Mouse (Mus musculus) heart, postnatal 4 days (tissue): ENCODE results near the gene H2-T22. TPM values are rescaled to one million over a fixed set of nuclear protein-coding genes. Genes with fewer than 3 reads are reported as not detected.
"Not testable (repeated sequence)": the region's sequence is repeated elsewhere in the genome, so short reads cannot be mapped to it uniquely, and the experiment has no call there.

Experiments
- DNase-seq: peaks from one replicate; pipeline ENCODE4 v3.0.0; 2021
- total RNA-seq, 2 experiments: library from RNA; stranded (reverse); gene quantifications; 2 replicates each; pipeline ENCODE4 v1.2.3; 2021

H2-T22 gene
- total RNA-seq: 1 to 10 TPM; 7.9 to 9.3 TPM

DNA sequence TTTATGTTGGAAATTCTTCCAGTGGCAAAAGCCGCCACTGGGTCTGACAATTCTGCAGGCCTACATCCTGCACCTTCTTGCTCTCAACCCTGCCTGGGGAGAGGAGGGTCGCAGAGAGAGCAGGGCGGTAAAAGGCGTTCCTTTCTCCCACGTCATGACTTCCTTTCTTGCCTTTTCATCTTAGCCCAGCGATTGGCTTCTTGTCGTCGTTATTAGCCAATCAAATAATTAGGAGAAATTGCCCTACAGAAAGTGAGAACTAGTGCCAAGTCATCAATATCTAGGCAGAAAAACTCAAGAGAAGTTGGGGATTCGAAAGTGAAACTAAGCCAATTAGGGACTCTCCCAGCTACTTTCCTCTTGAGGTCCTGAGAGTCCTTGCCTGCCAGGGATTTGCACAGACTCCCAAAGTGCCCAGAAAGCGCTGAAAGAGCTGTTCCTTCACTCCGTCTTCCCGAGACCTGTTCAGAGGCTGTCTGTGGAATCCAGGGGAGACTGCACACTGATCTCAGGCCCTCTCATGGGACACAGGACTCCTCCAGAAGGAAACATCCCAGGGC is at the start of gene H2-T22, which contains the start of gene Gm6034:
H2-T22 (minus strand) TSS at position 138 of the 560 bp plus-strand sequence.
Gm6034 (plus strand) TSS at position 352 of the 560 bp plus-strand sequence.
- peak; percentile 71 for DNase-seq

- DNase-seq: not testable (repeated sequence)
Measured at GRCm38 (mm10) chr17:36091933-36092332, 49.4 kb upstream of the H2-T22 start.

DNA sequence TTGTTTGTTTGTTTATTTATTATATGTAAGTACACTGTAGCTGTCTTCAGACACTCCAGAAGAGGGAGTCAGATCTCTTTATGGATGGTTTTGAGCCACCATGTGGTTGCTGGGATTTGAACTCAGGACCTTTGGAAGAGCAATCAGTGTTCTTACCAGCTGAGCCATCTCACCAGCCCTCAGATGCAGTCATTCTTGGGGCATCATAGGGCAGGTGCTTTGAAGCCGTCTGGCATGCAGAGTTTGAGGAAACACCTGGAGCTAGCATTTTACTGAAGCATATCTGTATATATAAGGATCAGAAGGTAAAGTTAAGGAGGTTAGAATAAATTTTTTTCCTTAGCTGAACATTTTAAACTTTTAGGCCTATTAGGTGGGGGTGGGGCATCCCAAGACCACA is 43.4 kb upstream of the H2-T22 start:
- not testable (repeated sequence) for DNase-seq

GRCm38 (mm10) chr17:36083870-36084451 is 41.4 kb upstream of the H2-T22 start:
- no peak for DNase-seq

GRCm38 (mm10) chr17:36083266-36083869 is 40.8 kb upstream of the H2-T22 start:
- no peak for DNase-seq

DNA sequence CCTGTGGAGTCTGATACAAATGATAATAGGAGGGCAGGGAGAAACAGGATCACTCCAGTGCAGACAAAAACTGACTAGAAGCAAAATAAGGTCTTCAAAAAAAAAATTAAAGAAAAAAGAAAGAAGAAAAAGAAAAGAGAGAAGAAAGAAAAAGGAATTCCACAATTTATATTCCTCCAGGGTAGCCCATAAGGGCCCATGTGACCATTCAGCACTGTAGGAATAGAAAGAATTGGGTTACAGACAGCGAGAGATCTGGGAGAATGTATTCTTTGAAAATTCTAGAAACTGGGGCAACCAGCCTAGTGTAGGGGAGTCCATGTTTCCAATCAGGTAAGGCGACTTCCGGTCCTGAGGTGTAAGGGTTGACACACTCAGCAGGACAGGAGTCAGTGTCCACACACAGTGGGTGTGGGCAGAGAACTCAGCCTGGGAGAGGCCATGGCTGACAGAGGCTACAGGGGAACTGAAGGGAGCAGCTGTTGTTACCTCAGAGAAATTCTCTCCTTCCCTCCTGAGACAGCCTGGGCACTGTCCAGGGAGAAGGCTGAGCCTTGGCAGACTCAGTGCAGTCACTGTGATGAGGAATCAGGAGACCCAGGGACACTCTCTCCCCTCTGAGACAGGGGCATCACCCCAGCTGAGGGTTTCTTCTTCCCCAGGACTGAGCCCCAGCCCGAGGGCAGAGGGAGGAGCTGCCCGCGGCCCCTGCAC is 40.1 kb upstream of the H2-T22 start:
- not testable (repeated sequence) for DNase-seq

DNA sequence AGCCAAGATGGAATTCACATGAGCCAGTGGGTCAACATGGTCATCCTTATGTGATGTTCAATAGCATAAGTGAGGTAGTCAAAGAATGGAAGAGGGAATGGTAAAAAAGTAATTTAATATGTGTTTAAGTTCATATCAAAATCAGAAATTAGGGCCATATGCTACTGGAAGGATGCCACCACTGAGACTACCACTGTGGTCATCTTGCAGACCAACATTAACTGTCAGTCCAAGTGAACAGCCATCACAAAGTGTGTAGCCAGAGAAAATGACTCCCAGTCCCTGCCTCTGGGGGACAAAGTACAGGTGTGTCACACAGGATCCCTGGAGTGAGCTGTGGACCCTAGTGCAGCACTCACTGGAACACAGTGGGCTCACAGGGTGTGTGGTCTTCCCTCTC is 39.4 kb upstream of the H2-T22 start:
- not testable (repeated sequence) for DNase-seq

- DNase-seq: peak; percentile 89
Measured at GRCm38 (mm10) chr17:36060829-36061228, 18.3 kb upstream of the H2-T22 start.

GRCm38 (mm10) chr17:36058362-36058761 is 15.8 kb upstream of the H2-T22 start, which contains the start of gene Gm11127:
TSS of gene Gm11127 (minus strand) at chr17:36058371.
- DNase-seq: not testable (repeated sequence)

GRCm38 (mm10) chr17:36057927-36058326 is 15.4 kb upstream of the H2-T22 start:
- DNase-seq: not testable (repeated sequence)

- DNase-seq: no peak
Measured at GRCm38 (mm10) chr17:36043286-36043685, 739 bp upstream of the H2-T22 start.

GRCm38 (mm10) chr17:36042055-36042454 is 492 bp downstream of the H2-T22 start:
- DNase-seq: peak; percentile 21

- DNase-seq: not testable (repeated sequence)
Measured at GRCm38 (mm10) chr17:36040604-36041003, 1.9 kb downstream of the H2-T22 start.

DNA sequence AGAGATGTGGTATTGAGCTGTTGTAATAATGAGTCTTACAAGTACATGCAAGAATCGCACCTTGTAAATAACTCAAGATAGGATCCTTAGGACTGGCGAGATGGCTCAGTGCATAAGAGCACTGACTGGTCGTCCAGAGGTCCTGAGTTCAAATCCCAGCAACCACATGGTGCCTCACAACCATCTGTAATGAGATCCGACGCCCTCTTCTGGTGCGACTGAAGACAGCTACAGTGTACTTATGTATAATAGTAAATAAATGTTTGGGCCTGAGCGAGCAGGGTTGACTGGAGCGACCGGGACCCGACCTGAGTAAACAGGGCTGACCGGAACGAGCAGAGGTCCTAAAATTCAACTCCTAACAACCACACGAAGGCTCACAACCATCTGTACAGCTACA is 6.4 kb downstream of the H2-T22 start:
- DNase-seq: not testable (repeated sequence)

DNA sequence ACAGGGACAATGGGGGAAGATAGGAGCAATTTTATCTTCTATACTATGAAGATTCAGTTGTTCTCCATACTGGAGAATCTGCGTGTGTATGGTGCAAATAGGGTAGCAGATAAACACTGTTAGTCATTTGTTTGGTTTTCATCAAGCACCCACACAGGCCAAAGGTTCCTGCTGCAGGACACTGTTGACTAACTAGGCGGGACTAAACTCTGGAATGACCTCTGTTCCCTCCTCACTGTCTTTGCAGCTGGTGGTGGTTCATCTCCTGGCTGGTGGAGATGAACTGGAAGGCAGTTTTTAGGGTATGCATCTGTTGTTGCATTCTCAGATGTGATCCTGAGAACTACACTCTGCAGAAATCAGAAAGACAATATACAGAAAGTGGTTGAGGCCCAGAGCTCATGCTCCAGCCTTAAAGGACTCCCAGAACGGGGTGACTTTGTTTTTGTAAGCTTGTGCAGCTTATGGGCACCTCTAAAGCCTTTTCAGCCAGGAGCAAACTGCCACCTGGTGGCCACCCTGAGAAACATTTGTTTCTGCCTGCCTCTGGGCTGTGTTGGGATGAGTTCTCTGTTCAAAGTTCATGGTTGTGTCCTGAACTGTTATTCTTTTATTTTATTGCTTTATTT is 7.4 kb downstream of the H2-T22 start:
- DNase-seq: peak; percentile 68

- not testable (repeated sequence) for DNase-seq
Measured at GRCm38 (mm10) chr17:36034524-36034923, 8.0 kb downstream of the H2-T22 start.

GRCm38 (mm10) chr17:36032351-36032875 is 10.1 kb downstream of the H2-T22 start, which contains the start of gene H2-T23:
TSS of gene H2-T23 (minus strand) at chr17:36032855.
- DNase-seq: peak; percentile 50

DNA sequence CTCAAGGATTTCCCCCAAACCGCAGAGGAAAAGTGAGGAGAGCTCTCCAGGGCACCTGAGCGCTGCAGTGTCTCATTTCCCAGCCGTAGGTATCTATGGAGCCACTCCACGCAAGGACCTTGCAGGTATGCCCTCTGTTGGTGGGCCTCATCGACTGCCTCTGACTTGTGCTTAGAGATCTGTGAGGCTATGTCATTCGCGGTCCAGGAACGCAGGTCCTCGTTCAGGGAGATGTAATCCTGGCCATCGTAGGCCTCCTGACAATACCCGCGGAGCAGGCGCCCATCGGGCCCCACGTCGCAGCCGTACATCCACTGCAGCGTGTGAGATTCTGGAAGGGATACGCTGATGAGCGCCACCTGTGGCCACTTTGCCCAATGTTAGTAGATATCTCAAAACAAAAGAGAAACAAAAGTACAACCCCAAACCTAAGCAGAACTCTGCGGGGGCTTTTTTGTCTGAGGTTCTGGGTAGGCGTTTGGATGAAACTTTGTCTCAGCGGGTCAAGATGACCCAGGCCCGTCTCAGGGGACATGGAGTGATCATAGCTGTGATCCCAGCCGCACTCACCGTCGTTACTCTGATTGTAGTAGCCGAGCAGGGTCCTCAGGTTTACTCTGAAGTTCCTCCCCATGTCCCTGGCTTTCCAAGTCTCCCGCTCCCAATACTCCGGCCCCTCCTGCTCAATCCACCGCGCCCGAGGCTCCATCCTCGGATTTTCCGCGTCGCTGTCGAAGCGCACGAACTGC is 10.8 kb downstream of the H2-T22 start:
- peak; percentile 38 for DNase-seq

- peak; percentile 10 for DNase-seq
Measured at GRCm38 (mm10) chr17:36030703-36031582, 11.6 kb downstream of the H2-T22 start.

DNA sequence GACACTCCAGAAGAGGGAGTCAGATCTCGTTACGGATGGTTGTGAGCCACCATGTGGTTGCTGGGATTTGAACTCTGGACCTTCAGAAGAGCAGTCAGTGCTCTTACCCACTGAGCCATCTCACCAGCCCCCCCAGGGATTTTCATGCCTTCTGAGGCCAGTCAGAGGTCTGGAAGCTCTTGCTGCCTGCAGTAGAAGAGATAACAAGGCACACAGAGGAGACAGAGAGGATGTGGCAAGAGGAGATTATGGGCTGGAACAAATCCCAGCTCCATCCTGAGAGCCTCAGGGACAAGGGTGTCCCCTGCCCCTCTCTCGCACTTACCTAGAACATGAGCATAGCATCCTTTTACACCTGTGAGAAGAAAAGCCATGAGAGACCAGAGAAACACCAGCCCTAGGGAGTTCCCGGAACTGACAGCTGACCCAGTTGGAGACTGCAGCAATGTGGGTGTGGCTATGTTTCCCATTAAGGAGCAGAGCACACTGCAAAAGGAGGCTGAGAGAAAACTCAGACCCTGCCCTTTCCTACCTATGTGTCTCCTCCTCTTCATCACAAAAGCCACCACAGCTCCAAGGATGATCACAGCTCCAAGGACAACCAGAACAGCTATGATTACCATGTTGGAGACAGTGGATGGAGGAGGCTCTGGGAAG is 12.4 kb downstream of the H2-T22 start:
- not testable (repeated sequence) for DNase-seq
